Mouse (Mus musculus) liver, postnatal 0 days (tissue): ENCODE results near the gene Lrsam1.

Experiments used
- CTCF ChIP-seq: sonication (generic); IDR thresholded peaks from 2 replicates; pipeline ENCODE4 v1.5.1; 2016; ENCODE audit warnings: antibody characterized with exemption, low read depth
- EP300 ChIP-seq: IDR thresholded peaks from 2 replicates; pipeline ENCODE4 v1.6.1; 2016; ENCODE audit warnings: antibody characterized with exemption, low read depth, mild to moderate bottlenecking

DNA sequence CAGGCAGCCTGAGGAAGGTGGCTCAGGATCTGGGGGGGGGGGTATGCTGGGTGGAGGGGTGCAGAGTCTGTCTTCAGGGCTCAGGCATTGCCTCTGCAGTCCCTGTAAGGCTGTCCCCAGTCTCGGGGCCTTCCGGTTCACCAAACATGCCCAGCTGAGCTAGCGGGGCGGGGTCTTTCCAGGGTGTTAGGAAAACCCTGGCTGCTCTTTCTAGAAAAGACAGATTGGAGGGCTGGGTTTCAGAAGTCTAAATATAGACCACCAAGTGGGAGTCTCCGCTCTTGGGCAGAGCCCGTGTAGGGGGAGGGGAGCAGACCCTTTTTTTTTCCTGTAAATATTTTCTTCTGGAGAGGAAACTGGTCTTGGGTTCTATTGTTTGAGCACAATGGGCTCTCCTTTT lies 53.1 kb downstream of the Lrsam1 start:
- TF ChIP-seq CTCF, result no peak
- TF ChIP-seq EP300, result no peak
